Mouse (Mus musculus) megakaryocyte, embryonic 14.5 days (primary cell): ENCODE measurements around the gene Adprm.

ENCODE experiments used
- FLI1 ChIP-seq: IDR thresholded peaks from 2 replicates; pipeline ENCODE4 v1.6.1; 2012; ENCODE audit warnings: low read length, inconsistent platforms, mixed read lengths
- GATA1 ChIP-seq: IDR thresholded peaks from 3 replicates; pipeline ENCODE4 v1.6.1; 2012; ENCODE audit warnings: mixed read lengths, low read length, inconsistent platforms, borderline replicate concordance

GRCm38 (mm10) chr11:67036229-67036628 is 16.2 kb downstream of the Adprm start:
- TF ChIP-seq GATA1 (no peak), FLI1 (no peak)
